Mouse (Mus musculus): Measurements from ENCODE around the gene Otol1. TPM values are rescaled to one million over a fixed set of nuclear protein-coding genes. Genes with fewer than 3 reads are reported as not detected.

The Otol1 gene
- polyA plus RNA-seq, 1 experiment from 2014 or later = not detected

Other genes with a start within 250 kb of the Otol1 start
- 0.17 TPM in 1 of 2 replicates, not detected in the other for gene Sptssb, start 147.7 kb upstream of the Otol1 start, polyA plus RNA-seq (2016; fragmentation: Nextera tagmentation; extraction: Ambion mirVana)

All from forebrain, embryonic 12.5 days (tissue).